Mouse (Mus musculus) layer of hippocampus, adult 11-12 months (tissue): ENCODE measurements at regions not wholly inside any gene's neighbourhood (a gene's known extent, or its start where the extent isn't known, plus 50 kb on each side); places are given as distances from the start of the nearest gene placed in this dataset.
"Not testable (repeated sequence)": the region's sequence is repeated elsewhere in the genome, so short reads cannot be mapped to it uniquely, and the experiment has no call there.

ENCODE experiments used
- DNase-seq: peaks from one replicate; pipeline ENCODE4 v3.0.0; 2022; ENCODE audit warnings: low spot score

DNA sequence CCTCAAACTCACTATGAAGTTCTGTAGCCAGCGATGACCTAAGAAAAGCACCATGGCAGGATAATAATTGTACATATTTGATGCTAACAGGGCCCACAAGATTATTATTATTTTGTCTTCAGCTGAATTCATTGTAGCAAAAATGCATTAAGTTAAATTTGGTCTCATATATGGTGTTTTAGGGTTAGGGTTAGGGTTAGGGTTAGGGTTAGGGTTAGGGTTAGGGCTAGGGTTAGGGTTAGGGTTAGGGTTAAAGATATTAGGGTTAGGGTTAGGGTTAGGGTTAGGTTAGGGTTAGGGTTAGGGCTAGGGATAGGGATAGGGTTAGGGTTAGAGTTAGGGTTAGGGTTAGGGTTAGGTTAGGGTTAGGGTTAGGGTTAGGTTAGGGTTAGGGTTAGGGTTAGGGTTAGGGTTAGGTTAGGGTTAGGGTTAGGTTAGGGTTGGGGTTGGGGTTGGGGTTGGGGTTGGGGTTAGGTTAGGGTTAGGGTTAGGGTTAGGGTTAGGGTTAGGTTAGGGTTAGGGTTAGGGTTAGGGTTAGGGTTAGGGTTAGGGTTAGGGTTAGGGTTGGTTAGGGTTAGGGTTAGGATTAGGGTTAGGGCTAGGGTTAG lies 62.0 kb upstream of the Adgrl2 start:
- DNase-seq = not testable (repeated sequence)

DNA sequence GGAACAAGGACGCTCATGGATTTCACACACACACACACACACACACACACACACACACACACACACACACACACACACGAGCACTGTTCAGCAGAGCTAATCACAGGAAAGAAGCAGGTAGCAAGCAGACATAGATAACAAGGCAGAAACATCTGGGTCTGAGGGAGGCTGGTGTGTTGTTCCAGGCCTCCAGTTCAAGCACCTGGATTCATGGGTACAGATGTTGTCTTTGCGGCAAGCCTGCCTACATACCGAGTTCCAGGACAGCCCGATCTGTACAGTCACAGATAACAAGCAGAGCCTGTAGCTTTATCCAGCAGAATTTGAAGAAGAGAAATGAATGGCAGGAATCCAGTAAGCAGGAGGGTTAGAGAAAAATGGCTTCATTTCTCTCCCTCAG lies 55.0 kb upstream of the Adgrl2 start:
- DNase-seq = no peak

DNA sequence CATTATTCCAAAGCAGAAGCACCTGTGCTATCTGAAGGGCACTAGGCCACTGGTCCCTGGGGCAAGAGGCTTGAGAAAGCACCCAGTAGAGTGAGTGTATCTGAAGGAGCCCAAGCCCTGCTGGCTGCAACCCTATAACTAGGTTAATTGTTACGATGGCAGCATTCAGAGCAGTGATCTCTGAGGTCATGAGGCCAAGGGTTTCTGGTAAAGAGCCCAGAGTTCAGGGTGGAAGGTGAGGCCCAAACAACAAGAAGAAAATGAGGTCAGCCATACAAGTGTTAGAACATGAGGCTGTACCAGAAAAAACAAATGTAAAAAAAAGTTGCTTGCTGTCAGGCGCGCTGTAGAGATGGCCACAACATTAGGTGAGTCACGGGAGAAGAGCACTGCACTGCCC lies 53.5 kb upstream of the Adgrl2 start:
- no peak for DNase-seq

GRCm38 (mm10) chr3:149042527-149042926 lies 52.2 kb upstream of the Adgrl2 start:
- DNase-seq = no peak

- DNase-seq = no peak
Observed at GRCm38 (mm10) chr3:149041188-149041587, 50.8 kb upstream of the Adgrl2 start.
